Mouse (Mus musculus) brain, embryonic 18.5 days (tissue): ENCODE results near the gene Acbd4.

Experiments used
- DNase-seq: peaks from one replicate; pipeline ENCODE4 v3.0.0-alpha.2; 2012; ENCODE audit warnings: low read depth, low spot score

Gene Acbd4

DNA sequence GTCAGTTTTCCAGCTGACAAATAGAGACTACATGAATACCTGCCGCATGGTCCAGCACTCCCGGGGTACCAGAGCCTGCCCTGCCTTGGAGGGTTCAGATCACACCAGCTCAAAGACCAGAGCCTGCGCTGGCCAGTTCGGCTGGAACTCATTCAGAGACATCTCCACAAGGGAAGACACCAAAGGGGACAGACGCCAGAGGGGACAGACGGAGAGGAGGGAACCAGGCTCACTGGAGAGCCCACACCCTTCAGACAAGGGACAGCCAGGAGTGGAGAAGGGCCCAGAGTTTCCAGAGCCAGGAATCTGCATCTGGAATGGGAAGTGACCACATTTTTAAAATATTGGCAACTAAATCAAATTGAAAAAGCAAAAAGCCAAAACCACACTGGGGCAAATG lies 19.9 kb upstream of the Acbd4 start:
- DNase-seq, result no peak

GRCm38 (mm10) chr11:103093306-103093705 lies 8.2 kb upstream of the Acbd4 start:
- no peak for DNase-seq

DNA sequence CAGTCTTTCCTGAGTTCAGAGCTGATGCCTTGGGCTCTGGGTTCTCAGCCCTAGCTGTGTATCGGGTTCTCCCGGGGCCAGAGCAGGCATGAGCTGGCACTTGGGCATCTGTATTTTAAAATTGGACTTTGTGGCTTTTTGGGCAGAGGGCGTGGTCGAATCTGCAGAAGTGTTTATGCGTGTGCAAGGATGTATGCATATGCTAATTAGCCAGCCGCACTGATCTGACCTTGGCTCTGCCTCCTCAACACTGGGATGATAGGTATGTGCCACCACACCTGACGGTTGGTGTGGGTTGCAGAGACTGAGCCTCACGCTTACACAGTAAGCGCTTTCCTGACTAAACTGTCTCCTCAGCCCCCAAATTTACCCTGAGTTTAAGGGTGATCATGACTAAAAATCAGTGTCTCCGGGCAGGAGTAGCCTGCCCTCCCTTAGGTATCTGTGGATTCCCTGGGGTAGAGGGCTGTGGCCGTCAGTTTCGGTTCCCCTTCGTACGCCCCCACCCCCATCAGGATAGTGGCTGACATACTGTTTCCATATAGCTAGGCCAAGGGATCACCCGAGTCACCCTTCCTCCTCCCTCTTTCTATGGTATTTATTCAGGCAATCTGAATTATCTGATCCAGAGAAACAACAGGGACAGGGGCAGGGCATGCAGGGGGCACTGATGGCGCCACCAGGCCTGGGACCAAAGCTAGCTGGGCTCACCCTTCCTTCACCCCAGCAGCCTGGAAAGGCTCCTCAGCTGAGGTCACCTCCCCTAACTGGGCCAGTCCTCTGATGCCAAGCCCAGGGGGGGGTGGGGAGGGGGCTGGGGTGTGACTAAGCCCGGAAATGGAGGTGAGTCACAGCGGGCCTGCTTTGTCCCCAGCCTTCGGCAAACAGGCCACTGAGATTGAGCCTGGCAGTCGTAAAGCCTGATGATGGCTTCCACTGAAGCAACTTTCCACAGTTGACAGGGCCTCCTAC lies 7.3 kb upstream of the Acbd4 start:
- no peak for DNase-seq

DNA sequence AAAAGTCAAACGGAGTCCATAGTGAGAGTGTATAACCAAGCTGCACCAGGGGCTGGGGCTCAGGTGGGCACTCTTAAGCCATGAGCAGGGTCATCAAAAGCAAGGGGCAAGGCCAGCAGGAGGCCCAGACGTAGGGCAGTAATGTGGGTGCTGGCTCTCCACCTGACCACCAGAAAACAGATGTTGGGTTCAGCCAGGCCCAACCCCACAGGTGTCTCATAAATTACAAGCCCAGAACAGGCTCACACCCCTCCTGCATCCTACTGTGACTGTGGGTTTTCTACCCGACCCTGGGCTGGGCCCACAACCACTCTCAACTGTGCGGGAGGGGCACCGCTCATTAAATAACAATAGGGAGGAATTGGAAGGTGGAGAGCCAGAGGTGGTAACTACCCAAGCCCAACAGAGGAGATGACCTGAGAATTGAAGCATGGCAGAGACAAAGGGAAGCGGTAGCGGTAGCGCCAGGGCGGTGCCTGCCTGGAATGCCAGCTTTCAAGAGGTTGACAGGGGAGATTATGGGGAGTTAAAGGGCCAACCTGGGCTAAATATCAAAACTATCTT lies 6.3 kb upstream of the Acbd4 start:
- DNase-seq, result no peak

GRCm38 (mm10) chr11:103095801-103096200 lies 5.7 kb upstream of the Acbd4 start:
- DNase-seq, result no peak

- no peak for DNase-seq
Observed at GRCm38 (mm10) chr11:103096979-103097894, 4.2 kb upstream of the Acbd4 start.

DNA sequence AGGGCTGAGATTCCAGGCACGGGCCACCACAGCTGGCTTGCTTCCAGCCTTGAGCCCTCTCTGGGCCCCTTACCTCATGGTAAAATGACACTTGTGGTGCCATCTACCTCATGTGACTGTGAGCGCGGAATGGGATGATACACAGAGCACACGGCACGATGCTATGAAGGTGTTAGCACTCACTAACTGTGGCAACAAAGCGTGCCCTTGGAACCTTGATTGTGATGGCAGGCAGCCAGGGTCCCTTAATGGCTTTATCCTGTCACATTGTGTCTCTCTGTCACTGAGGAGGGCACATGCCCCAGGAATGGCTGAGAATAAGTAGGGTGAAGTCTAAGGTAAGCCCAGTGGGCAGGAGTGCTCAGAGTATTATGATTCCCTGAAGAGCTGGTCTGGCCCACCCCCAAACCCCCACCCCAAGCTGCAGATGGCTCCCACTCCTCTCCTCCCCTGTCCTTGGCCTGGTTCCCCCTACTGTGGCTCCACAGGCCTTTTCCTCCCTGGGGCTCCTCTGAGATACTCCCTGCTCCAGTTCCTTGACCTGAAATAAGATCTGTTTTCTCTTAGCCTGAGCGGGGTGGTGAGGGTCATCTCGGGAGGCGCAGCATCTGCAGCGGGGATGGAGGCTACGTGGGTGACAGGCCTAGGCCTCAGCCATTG lies 2.8 kb upstream of the Acbd4 start:
- no peak for DNase-seq

GRCm38 (mm10) chr11:103099352-103099940 lies 2.0 kb upstream of the Acbd4 start:
- DNase-seq, result no peak

DNA sequence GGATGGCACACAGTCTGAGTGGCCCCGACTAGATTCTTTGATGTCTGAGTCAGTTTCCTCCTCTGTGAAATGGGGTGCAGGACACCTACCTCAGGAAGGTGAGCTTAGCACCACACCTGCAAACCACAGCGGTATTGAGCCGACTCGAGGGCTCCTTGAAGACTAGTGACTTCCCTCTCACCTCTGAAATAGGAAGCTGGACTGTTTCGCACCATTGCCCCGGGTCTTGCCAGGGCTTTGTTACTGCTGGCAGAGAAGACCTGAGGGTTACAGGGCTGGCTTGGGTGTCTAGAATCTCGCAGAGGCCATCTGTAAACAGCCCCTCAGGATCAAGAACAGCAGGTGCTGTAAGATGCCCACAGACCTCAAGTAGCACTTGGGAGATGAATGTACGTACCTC lies 1.1 kb upstream of the Acbd4 start:
- DNase-seq, result no peak

GRCm38 (mm10) chr11:103101866-103102501 lies 502 bp downstream of the Acbd4 start:
- DNase-seq, result no peak

GRCm38 (mm10) chr11:103102725-103103349 lies 1.4 kb downstream of the Acbd4 start:
- DNase-seq, result peak; percentile 77

DNA sequence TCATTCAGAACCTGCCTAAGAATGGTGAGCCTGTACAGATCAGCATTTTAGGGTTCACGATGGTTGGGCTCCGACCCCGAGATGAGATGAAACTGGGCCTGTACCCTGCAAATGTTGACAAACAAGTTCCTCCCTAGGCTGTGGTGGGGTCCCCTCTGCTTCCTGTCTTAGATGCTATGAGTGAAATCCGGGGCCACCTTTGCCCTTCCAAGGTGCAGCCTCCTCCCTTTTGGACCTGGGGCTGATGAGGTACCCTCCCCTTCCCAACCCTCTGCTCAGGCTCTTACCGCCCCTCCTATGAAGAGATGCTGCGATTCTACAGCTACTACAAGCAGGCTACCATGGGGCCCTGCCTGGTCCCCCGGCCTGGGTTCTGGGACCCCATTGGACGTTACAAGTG lies 2.1 kb downstream of the Acbd4 start:
- DNase-seq, result no peak

DNA sequence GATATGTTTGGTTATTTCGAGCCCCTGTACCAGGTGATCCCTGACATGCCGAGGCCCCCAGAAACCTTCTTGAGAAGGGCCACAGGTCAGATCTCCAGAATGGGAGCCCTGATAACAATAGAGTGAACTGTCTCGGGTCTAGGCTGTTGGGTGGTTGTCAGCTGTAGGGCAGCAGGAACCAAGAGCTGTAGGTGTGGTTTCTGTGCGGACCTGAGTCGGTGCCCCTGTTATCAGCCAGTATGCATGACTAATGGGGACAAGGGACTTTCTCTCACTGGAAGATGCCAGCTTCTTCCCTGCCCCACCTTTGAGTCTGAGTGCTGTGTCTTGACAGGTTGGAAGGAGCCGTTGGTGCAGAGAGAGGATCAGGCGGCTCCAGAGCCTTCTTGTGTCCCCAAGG lies 3.0 kb downstream of the Acbd4 start:
- no peak for DNase-seq

- DNase-seq, result no peak
Observed at GRCm38 (mm10) chr11:103105180-103105725, 3.8 kb downstream of the Acbd4 start.

GRCm38 (mm10) chr11:103105810-103106209 lies 4.3 kb downstream of the Acbd4 start:
- DNase-seq, result no peak

- DNase-seq, result no peak
Observed at GRCm38 (mm10) chr11:103106386-103106785, 4.9 kb downstream of the Acbd4 start.

GRCm38 (mm10) chr11:103111301-103111700 lies 9.8 kb downstream of the Acbd4 start:
- DNase-seq, result no peak

DNA sequence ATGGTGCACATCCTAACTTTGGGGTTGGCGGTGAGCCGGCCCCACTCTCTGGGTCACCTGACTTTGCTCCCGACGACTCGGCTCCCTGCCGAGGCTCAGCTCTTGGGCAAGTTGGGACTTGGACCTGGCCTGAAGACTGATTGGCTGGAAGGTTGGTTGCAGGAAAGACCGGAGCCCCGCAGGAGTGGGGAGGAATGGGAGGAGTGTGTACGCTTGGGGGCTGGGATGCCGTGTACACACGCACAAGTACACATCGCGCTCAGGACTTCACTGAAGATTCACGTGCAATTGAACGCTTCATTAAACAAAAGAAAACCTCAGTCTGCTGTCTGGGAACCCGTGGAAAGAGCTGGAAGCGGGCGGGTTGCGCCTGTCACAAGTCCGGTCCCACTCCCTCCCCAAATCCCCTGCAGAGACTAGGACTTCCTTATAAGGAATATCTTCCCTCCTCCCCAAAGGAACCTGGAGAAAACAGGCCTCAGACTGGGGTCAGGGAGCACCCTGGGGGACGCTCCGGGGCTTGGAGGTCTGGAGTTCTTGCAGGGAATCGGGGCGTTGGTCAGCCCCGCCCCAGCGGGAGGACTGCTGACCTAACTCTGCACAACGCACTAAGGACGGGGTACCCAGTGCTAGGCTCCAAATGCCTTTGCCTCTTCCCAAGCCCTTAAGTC lies 10.5 kb downstream of the Acbd4 start:
- DNase-seq, result no peak

DNA sequence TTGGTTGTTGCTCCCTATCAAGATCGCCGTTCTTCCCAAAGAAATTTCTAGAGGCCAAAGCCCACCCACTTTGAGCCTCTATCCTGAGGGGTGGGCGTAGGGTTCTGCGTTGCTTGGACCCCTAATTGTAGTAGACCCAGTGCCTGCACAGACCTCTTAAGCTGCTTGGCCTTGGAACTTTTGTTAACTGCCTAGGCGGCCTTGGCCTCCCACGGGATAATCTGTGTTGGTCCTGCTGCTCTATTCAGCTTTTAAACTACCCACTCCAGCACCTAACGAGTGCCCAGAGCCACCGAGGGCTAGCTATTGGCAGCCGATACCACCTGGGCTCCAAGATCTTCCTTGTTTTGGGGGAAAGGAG lies 11.1 kb downstream of the Acbd4 start:
- no peak for DNase-seq
